Mouse (Mus musculus) brain, embryonic 14.5 days (tissue): ENCODE data around the gene Bmpr2. TPM values are rescaled to one million over a fixed set of nuclear protein-coding genes. Genes with fewer than 3 reads are reported as not detected.
"Not testable (repeated sequence)": the region's sequence is repeated elsewhere in the genome, so short reads cannot be mapped to it uniquely, and the experiment has no call there.

ENCODE experiments used
- DNase-seq: peaks from one replicate; pipeline ENCODE4 v3.0.0-alpha.2; 2011; ENCODE audit warnings: low read depth
- CTCF ChIP-seq: fragments of 200-500 bp; IDR thresholded peaks from 2 replicates; pipeline ENCODE4 v1.5.1; 2012; ENCODE audit warnings: inconsistent platforms, mild to moderate bottlenecking, moderate library complexity, borderline replicate concordance; ENCODE audit not compliant: insufficient read depth, insufficient read length; ENCODE audit errors: extremely low read depth
- POLR2A ChIP-seq: fragments of 200-500 bp; IDR thresholded peaks from 2 replicates; pipeline ENCODE4 v1.6.1; 2012; ENCODE audit warnings: mild to moderate bottlenecking, inconsistent platforms, borderline replicate concordance; ENCODE audit not compliant: poor library complexity, insufficient read depth, insufficient read length, severe bottlenecking; ENCODE audit errors: extremely low read depth
- polyA plus RNA-seq: library from polyadenylated mRNA; depleted of rRNA; stranded (reverse); fragments of >200 nt; gene quantifications from 2 replicates; pipeline ENCODE4 v1.2.3, GENCODE M21; 2012; rRNA removed

The Bmpr2 gene
- 20.1 and 26.8 TPM in 2 replicates for polyA plus RNA-seq

DNA sequence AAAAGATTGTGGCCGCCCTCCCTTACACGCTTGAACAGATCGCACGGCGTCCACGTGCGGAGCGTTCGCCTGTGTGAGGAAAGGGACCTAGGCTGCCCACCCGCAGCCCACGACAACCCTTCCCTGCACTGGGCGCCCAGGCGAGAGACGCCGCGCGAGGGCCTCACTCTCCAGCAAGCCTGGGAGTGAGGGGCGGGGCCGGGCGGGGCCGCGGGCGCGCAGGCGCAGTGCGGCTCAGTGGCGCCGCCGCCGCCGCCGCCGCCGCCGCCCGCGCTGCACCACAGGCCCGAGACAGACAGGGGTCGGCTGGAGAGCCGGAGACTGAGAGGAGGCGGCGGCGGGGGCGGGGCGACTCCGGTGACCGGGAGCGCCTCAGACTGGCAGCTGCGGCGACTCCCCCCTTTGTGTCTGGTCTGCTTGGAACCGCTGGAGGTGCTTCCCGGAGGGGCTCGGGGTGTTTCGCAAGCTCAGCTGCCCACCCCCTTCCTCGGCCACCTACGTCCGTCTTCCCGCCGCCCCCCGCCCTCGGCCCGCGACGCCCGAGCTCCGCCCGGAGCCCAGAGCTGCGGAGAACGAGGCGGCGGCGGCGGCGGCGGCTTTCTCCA, at the start of gene Bmpr2:
Gene Bmpr2 (plus strand): TSS at position 237 of the 605 bp plus-strand sequence.
- TF ChIP-seq CTCF = no peak
- peak; percentile 92 for TF ChIP-seq POLR2A
- DNase-seq = peak; percentile 94

GRCm38 (mm10) chr1:59719900-59720299, 43.3 kb upstream of the Bmpr2 start:
- DNase-seq = peak; percentile 44
- TF ChIP-seq POLR2A (no peak), CTCF (peak; percentile 50; the same call in 1 of the 2 replicates)

DNA sequence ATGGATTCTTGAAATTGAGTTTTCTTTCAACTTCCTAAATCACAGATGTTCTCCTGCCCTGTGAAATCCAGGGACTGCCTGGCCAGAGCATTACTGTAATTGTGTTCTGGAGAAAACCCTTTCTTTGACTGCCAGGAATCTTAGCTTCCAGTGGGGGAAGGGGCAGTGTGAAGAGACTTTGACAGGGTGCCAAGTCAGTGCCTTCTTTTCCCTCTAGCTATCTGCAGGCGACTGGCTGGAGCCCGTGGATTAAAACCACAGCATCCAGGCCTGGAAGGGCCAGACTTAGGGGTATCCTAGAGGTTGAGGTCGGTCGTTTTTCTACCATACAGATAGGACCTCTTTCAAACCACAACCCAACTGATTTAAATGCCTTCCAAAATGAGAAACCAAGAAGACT, 37.5 kb upstream of the Bmpr2 start:
- no peak for TF ChIP-seq POLR2A
- TF ChIP-seq CTCF = no peak
- peak; percentile 59 for DNase-seq

GRCm38 (mm10) chr1:59730106-59730505, 33.1 kb upstream of the Bmpr2 start:
- TF ChIP-seq POLR2A (no peak), CTCF (no peak)
- peak; percentile 12 for DNase-seq

DNA sequence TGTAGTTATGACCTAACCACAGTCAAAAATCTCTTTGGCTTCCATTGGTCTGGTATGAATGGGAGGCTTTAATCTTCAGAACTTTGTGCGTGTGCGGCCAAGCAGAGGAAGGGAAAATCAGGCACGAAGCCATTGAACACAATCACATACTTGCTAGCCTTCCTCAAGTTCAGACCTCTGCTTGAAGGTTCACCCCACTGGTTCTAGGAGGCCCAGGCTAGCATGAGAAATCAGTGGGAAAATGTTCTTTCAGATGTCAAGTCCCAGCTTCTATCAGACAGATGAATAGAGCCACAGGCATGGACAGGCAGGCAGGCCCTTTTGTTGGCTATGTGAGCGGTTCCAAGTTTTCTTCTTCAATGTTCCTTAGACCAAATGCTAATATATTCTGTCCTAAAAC, 32.5 kb upstream of the Bmpr2 start:
- no peak for TF ChIP-seq CTCF
- TF ChIP-seq POLR2A = no peak
- peak; percentile 63 for DNase-seq

DNA sequence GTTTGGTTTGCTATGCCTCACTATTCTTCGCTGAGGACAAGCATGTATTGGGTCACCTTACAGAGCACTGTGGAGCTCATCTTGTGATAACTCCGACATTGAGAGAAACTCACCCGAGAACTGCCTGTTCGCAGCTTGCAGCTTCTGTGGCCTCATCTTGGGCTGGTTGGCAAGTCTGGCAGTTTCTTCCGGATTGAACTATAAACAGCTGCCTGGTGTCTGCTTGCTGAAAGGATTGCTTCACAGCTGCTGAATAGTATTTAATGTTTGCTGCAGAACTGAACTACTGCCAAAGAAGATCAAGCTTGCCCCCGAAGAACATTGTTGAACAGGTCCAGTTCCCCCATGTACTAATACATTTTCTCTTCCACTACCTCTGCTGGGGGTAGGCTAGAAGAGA, 29.1 kb upstream of the Bmpr2 start:
- DNase-seq = no peak
- TF ChIP-seq CTCF = no peak

DNA sequence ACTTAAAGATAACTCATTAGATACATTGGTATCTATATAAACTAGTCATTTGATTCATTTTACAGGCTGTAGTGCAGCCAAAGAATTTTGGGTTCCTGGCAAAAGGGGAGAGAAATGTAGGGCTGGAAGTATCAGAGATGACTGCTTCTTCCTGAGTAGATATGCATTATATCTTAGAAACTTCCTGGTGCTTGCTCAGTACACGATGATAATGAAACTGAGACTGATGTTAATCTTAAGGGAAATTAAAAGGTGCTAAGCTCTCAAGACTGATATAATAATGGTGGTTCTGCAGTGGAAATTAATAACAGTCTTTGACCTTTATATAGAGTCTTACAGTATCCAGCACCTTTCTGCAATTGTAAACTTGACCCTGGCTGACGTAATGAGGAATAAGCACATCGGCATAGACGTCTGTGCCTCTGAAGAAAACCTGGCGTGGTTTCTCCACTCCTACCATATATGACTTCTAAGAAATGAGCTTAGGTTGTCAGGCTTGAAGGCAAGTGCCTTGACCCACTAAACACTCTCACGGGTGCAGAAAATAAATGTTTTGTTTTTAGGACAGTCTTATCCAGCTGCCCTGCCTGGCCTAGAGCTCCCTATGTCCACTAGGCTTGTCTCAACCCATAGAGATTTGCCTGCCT, 24.3 kb upstream of the Bmpr2 start:
- no peak for DNase-seq
- no peak for TF ChIP-seq POLR2A
- TF ChIP-seq CTCF = no peak

GRCm38 (mm10) chr1:59739577-59740354, 23.4 kb upstream of the Bmpr2 start:
- no peak for TF ChIP-seq POLR2A
- no peak for TF ChIP-seq CTCF

GRCm38 (mm10) chr1:59749047-59749446, 14.2 kb upstream of the Bmpr2 start:
- TF ChIP-seq POLR2A = no peak
- no peak for TF ChIP-seq CTCF
- no peak for DNase-seq

More at GRCm38 (mm10) chr1:59739577-59740354, 23.4 kb upstream of the Bmpr2 start:
- no peak for DNase-seq

DNA sequence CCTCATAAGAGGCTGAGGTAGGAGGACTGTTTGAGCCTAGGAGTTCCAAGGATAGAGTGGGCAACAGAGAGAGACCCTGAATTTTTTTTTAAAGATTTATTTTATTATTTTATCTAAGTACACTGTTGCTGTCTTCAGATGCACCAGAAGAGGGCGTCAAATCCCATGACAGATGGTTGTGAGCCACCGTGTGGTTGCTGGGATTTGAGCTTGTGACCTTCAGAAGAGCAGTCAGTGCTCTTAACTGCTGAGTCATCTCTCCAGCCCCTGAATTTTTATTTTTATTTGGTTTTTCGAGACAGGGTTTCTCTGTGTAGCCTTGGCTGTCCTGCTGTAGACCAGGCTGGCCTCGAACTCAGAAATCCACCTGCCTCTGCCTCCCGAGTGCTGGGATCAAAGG, 13.5 kb upstream of the Bmpr2 start:
- not testable (repeated sequence) for DNase-seq

DNA sequence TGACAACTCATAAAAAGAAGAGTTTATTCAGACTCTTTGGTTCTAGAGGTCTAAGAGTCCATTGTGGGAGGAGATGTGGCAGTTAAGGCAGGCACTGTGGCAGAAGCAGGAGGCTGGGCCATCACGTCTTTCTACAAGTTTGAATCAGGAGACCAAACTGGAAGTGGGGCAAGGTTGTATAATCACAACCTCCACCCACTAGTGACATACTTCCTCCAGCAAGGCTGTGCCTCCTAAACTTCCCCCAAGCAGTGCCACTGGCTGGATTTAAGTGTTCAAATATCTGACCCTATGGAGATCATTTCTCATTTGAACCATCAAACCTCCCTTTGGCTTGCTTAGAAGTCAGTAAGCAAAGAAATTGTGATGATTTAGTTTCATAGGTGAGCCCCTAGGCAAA, 7.9 kb upstream of the Bmpr2 start:
- no peak for TF ChIP-seq CTCF
- no peak for TF ChIP-seq POLR2A
- no peak for DNase-seq

DNA sequence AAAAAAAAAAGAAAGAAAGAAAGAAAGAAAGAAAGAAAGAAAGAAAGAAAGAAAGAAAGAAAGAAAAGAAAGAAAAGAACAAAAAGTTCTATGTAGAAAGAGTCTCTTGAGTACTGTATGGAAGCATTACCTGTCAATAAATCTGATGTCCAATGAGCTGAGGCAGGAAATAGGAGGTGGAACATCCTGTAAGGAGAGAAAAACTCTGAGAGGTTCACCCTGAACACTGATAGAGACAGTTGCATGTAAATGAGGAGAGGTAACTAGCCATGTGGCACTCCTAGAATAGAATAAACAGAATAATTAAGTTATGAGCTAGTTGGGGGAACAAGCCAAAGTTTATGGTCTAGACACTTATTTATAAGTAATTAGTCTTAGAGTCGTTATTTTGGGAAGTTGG, 4.9 kb upstream of the Bmpr2 start:
- TF ChIP-seq CTCF (no peak), POLR2A (no peak)

DNA sequence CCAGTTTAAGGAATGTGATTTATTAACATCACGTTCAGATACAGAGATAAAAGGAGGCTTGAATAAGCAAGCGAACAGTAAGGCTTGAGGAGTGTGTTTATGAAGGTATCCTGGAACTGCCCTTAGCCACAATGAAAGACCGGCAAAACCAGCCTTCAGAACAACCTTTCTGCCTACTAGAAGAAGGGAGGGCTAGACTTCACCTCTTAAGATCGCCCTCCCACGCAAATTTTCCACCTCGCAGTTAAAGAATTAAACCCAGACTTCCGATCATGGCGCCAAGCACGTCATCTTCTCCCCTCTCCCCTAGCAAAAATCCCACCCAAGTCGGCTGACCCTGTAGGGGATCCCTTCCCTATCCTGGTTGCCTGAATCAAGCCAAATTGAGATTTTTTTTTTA, 992 bp upstream of the Bmpr2 start:
- TF ChIP-seq CTCF (no peak), POLR2A (no peak)
- no peak for DNase-seq

More for the DNA sequence above, 4.9 kb upstream of the Bmpr2 start:
- DNase-seq = no peak
